Mouse (Mus musculus) c-Kit-positive CD71-positive TER-119-negative erythroid progenitor cells, embryonic 14.5 days (primary cell): ENCODE measurements around the gene Chtop.

ENCODE experiments used
- DNase-seq: peaks from one replicate; pipeline ENCODE4 v3.0.0-alpha.2; 2013; ENCODE audit warnings: low read depth

The Chtop gene

GRCm38 (mm10) chr3:90508950-90509746, at the start of gene Chtop:
Gene Chtop, minus strand, starts transcription at chr3:90509498.
- peak; percentile 99 for DNase-seq

- DNase-seq, result no peak
Measured at GRCm38 (mm10) chr3:90555954-90556353, 46.7 kb upstream of the Chtop start.

GRCm38 (mm10) chr3:90552231-90552630, 42.9 kb upstream of the Chtop start:
- no peak for DNase-seq

- no peak for DNase-seq
Measured at GRCm38 (mm10) chr3:90550421-90550790, 41.1 kb upstream of the Chtop start.

- DNase-seq, result no peak
Measured at GRCm38 (mm10) chr3:90549676-90550420, 40.5 kb upstream of the Chtop start.

GRCm38 (mm10) chr3:90540904-90541303, 31.6 kb upstream of the Chtop start:
- no peak for DNase-seq

GRCm38 (mm10) chr3:90537905-90538296, 28.6 kb upstream of the Chtop start:
- DNase-seq, result no peak

- no peak for DNase-seq
Measured at GRCm38 (mm10) chr3:90537141-90537904, 28.0 kb upstream of the Chtop start, which contains the start of gene S100a16. Gene S100a16, plus strand, starts transcription at chr3:90537254.

GRCm38 (mm10) chr3:90535446-90535845, 26.1 kb upstream of the Chtop start:
- DNase-seq, result no peak

- DNase-seq, result no peak
Measured at GRCm38 (mm10) chr3:90531713-90532112, 22.4 kb upstream of the Chtop start.

- no peak for DNase-seq
Measured at GRCm38 (mm10) chr3:90527291-90527873, 18.1 kb upstream of the Chtop start.

GRCm38 (mm10) chr3:90526580-90526979, 17.3 kb upstream of the Chtop start, which contains the start of gene S100a14:
Gene S100a14, plus strand, starts transcription at chr3:90526856.
- DNase-seq, result no peak

GRCm38 (mm10) chr3:90526076-90526475, 16.8 kb upstream of the Chtop start:
- no peak for DNase-seq

GRCm38 (mm10) chr3:90525421-90525820, 16.1 kb upstream of the Chtop start:
- no peak for DNase-seq

- no peak for DNase-seq
Measured at GRCm38 (mm10) chr3:90517711-90518110, 8.4 kb upstream of the Chtop start.

GRCm38 (mm10) chr3:90515789-90516188, 6.5 kb upstream of the Chtop start:
- no peak for DNase-seq

- no peak for DNase-seq
Measured at GRCm38 (mm10) chr3:90515242-90515641, 5.9 kb upstream of the Chtop start.

- peak; percentile 54 for DNase-seq
Measured at GRCm38 (mm10) chr3:90514691-90515090, 5.4 kb upstream of the Chtop start.

- DNase-seq, result no peak
Measured at GRCm38 (mm10) chr3:90513796-90514590, 4.7 kb upstream of the Chtop start, which contains the start of the genes S100a1 and S100a13. Gene S100a1, minus strand, starts transcription at chr3:90514392. Gene S100a13, plus strand, starts transcription at chr3:90514435.

GRCm38 (mm10) chr3:90512948-90513642, 3.8 kb upstream of the Chtop start:
- no peak for DNase-seq
